Mouse (Mus musculus): Measurements from ENCODE around the gene Gm26602. TPM values are rescaled to one million over a fixed set of nuclear protein-coding genes. Genes with fewer than 3 reads are reported as not detected.

The Gm26602 gene
- not detected for total RNA-seq (2021)
- long read RNA-seq, experiment 1, result 0 reads
- long read RNA-seq, experiment 2, result 0 reads

DNA sequence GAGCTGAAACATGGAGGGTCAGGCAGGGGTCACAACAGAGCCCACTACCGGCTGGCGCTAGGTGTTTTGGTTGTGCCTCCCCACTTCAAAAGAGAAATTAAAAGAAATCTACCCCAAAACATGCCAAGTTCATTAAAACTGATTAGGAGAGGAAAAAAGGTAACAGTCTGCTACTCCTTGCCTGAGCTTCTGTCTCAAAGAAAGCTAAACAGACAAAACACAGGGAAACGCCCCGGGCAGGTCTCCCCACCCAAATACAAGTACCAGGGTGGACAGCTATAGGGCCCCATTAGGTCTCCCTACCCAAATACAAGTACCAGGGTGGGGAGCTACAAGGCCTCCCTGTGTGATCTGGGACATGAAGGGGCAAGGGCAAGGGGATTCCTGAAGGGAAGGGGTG lies at the start of gene Gm26602:
TSS of gene Gm26602 (plus strand) at position 301 of the 400 bp plus-strand sequence.
- DNase-seq, result no peak
- intact Hi-C loops (cut with DNase I), result no loop called here

DNA sequence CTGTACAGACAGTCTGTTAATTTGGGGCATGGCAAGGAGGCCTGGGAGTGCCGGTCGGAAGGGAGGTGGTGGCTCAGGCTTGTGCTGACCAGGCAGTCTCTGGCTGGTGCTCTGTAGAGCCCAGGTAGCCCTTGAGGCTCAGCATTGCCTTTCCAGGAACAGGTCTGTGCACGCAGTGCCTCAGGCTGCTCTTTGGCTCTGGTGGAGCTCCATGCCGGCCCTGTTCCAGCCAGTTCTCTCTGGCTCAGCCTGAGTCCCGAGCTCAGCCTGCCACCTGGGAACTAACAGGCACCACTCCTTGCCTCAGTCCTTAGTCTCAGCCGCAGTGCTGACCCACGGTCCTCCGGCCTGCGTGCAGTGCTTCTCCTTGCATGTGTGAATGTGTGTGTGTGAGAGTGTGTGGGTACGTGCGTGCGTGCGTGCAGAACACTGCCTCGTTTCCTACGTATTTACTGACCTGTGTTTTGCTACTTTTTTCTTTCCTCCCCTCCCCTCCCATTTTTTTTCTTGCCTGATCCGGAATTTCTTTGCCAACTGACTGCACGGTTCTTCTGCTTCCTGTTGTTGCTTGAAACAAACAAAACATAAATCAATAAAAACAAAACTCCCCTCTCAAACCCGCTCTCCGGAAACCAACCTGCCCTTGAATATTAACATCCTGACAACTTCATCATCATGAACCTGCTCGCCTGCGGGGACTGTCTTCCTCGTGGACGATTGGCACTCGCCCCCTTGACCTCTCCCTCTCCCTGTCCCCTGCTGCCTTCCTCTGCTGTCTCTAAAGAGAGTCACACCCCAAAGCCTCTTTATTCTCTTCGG lies 49.2 kb upstream of the Gm26602 start:
- intact Hi-C loops (cut with DNase I), result no loop called here

DNA sequence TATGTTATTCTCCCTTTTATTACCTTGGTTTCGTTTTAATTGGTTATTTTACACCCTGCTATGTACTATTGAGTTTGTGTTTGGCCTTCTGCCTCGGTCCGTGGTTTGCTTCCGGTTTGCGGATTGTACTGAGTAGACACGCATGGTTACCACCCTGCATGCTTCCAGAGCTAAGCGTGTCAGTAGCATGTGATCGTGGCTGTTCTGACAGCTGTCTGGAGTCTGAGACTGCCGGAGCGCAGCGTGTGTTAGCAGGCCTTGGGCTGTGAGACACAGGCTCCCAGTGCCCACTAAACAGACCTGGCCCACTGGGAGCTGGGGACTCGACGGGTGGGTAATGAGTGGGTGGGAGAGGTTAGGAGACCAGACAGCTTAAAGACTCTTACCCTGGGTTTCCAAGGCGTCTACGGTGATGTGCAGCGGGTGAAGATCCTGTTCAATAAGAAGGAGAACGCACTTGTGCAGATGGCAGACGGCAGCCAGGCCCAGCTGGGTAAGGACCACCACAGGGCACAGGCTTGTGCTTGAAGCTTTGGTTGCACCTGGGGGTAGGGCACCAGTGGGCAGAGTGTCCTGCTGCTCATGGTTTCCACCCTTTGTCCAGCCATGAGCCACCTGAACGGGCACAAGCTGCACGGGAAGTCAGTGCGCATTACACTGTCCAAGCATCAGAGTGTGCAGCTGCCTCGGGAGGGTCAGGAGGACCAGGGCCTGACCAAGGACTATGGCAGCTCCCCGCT lies 48.4 kb upstream of the Gm26602 start:
- intact Hi-C loops (cut with DNase I), result no loop called here
- no peak for DNase-seq

More for the DNA sequence above, 49.2 kb upstream of the Gm26602 start:
- no peak for DNase-seq

DNA sequence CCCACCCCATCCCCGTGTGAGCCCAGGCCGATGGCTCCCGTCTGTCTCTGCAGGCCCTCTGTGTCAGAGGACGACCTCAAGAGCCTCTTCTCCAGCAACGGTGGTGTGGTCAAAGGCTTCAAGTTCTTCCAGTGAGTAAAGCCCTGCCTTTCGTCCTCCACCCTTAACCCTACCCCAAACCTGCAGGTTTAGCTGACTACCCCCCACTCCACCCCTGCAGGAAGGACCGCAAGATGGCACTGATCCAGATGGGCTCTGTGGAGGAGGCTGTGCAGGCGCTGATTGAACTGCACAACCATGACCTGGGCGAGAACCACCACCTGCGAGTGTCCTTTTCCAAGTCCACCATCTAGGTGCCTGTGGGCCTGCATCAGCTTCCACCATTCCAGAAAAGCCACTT lies 47.7 kb upstream of the Gm26602 start:
- no peak for DNase-seq
- intact Hi-C loops (cut with DNase I), result no loop called here

DNA sequence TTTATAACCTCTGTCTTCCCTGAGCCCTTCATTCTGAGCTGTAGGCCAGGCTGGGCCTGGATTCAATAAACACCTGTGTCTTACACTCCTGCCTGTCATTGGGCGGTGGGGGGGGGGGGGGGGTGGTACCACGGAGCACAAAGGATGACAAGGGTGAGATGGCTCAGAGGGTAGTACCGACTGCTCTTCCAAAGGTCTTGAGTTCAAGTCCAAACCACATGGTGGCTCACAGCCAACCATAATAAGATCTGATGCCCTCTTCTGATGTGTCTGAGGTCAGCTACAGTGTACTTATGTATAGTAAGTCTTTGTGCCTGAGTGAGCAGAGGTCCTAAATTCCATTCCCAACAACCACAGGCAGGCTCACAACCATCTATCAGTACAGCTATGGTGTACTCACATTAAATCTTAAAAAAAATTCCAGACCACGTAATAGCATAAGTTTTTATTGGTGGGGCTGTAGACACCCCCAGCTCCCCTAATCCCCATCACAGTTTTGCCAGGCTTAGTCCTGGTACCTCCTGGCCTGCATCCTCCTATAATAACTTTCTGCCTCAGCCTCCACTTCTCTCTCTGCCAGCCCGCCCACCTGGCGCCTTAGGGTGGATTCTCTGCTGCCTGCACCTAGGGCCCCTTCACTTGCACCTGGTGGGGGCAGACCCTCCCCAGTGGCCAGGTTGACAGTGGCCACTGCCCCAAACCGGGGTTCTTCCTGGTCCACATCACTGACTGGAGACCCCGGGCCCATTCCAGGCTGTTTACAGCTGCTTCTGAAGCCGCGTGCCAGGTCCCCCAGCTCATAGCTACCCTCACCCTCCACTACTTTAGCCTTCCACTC lies 46.1 kb upstream of the Gm26602 start:
- no peak for DNase-seq
- intact Hi-C loops (cut with DNase I), result no loop called here

DNA sequence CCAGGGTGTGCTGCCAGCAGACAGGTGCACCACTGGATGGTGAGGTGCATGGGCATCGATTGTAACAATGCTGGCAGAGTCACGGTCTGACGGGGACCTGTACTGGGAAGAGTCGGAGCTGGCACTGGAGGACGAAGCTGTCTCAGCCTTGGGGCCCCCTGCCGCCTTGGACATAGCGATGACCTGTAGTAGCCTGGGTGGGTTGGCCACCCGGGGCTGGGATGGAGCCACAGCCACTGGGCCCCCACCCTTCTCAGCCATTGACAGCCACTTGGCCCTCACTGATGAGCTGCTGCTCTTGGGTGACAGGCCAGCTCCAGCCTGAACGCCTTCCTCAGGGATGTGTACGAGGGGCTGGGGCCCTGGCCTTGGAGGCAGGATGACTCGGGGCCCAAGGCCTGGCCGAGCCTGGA lies 45.5 kb upstream of the Gm26602 start:
- DNase-seq, result no peak
- intact Hi-C loops (cut with DNase I), result no loop called here

DNA sequence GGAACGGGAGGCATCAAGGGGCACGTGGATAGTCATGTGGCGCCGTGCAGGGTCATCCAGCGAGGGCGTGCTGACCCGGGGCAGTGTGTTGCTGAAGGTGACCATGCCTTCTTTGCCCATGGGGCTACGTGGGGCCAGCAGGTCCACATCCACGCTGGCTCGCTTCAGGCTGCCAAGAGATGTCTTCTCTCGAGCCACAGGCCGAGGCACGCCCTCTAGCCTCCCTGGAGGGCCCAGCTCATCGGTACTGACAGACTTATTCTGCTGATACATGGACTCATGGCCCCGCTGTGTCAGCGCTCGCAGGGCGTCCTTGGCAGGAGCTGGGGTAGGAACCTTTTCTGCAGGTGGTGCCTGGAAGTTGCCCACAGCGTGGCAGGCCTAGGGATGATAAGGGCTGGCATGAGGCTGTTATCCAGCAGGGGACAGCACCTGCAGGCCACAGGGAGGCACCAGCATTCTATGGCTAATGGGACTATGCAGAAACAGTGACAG lies 44.8 kb upstream of the Gm26602 start:
- intact Hi-C loops (cut with DNase I), result no loop called here
- no peak for DNase-seq

DNA sequence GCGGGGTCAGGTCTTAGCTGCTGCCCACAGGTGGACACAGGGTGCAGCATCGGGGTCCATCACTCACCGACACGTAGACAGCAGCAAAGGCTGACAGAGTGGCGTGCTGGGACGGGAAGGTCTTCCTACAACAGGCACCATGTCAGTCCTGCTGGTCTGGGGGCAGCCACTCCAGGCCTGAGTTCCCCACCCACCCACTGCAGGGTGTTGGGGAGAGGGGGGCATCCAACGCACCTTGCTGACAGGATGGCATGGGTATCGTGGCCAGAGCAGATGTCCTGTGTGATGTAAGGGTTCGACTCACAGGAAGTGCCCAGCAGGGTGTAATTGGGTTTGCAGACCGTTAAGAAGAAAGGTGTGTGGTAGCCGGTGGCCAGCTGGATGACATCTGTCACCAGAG lies 44.1 kb upstream of the Gm26602 start:
- no peak for DNase-seq
- intact Hi-C loops (cut with DNase I), result no loop called here

DNA sequence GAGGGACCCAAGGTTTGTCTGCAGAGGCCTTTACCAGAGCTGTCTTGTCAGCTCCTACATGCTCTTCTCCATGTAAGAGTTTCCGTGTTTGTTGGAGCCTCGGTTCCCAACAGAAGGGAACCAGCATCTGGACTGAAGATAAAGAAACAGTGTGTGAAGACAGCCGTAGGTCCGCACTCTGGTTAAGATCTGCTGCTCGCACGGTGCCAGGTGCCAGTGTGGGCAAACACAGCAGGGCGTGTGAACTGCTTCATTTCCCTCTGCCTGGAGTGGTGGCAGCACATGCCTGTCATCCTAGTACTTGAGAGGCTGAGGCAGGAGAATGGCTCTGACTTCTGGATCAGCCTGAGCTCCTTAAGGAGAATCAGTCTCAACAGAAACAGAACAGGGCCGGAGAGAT lies 38.8 kb upstream of the Gm26602 start:
- intact Hi-C loops (cut with DNase I), result loop anchor here (2.0 kb wide), 1 partner anchor 13 kb away; no protein-coding TSS in a partner anchor

DNA sequence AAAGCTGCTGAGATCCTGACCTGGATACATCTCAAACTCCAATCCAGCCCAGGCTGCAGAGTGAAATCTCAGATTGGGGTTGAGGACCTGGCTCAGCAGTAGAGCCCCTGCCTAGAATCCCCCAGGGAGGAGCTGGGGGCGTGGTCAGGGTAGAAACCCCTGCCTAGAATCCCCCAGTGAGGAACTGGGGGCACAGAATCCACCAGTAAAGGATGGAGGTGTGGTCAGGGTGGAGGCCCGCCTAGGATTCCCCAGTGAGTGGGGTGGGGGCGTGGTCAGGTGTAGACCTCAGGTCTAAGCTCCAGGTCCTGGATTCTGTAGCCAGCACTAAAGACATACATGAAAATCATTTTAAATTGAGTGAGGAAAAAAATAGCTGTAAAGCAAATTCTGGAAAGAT lies 37.8 kb upstream of the Gm26602 start:
- intact Hi-C loops (cut with DNase I), result loop anchor here (2.0 kb wide), 1 partner anchor 14 kb away; no protein-coding TSS in a partner anchor
- no peak for DNase-seq

More for the DNA sequence above, 38.8 kb upstream of the Gm26602 start:
- no peak for DNase-seq

DNA sequence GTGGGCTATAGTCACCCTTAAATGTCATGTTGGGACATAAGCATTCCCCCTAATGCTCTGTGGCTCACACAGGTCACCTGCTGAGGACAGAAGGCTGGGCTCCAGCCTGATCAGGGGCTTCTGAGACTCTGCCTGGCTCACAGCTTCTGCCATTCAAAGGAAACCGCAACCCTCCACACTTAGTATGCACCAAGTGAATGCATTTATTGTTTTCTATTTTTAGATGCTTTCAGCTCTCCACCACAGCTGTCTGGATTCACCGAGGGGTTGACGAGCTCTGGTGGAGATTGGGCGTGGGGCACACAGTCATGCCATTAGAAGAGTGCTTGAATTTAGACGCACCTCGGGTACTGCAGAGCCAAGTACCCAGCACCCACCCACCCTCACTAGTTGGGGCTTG lies 37.3 kb upstream of the Gm26602 start:
- DNase-seq, result no peak

DNA sequence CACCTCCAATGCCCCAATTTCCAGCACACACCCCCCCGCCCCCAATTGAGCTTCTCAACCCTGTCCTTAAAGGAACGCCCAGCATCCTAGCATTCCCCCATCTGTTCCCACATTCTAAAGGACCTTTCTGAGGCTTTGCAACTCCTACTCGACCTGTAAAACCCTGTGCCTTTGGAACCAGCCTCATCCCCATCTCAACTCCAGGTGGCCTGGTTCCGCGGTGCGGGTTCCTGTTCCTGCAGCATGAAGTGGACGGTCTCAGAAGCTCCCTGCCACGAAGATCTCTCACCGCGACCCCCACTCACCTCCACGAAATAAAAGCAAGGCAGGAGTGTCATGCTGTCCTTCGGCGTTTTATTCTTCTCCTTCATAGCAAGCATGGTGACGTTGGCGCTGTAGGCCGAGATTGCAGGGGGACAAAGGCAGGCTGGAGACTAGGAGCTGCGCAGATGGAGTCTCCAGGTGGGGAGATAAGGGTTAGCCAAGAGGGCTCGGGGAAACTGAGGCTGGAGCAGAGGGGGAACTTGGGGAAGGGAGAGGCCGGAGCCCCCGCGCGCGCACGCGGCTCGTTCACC lies 36.9 kb upstream of the Gm26602 start:
- intact Hi-C loops (cut with DNase I), result loop anchor here (2.0 kb wide), 1 partner anchor 15 kb away; no protein-coding TSS in a partner anchor

More for the DNA sequence above, 37.3 kb upstream of the Gm26602 start:
- intact Hi-C loops (cut with DNase I), result loop anchor here (2.0 kb wide), 1 partner anchor 15 kb away; no protein-coding TSS in a partner anchor

DNA sequence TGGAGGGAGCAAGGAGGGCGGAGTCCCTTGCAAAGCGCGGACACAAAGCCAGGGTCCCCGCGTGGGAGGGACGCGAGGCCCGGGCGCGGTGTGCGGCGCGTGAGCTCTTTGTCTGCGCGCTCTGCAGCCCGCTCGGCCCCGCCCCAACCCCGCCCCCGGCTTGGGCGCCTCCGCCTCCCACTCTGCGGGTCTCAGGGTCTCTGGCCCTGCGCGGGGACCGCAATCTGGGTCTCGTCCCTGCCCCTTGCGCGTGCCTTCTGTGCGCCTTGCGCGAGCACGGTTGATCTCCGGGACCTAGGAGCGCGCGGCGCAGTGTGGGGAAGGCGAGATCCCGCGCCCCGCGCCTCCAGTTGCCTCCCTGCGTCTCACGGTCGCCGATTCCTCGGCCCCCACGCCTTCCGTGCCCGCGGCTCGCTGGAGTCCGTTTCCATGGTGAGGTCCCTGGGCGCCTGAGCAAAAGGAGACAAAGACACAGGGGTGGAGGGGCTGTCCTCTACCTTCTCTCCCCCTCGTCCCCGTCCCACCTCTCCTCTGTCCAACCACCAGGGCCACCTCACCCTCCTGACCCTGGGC lies 36.3 kb upstream of the Gm26602 start, which contains the start of the genes Prtn3 and Plppr3:
TSS of gene Prtn3 (plus strand) at position 187 of the 573 bp plus-strand sequence.
TSS of gene Plppr3 (minus strand) at position 345 of the 573 bp plus-strand sequence.
- intact Hi-C loops (cut with DNase I), result no loop called here
- no peak for DNase-seq

More for the DNA sequence above, 36.9 kb upstream of the Gm26602 start:
- no peak for DNase-seq

DNA sequence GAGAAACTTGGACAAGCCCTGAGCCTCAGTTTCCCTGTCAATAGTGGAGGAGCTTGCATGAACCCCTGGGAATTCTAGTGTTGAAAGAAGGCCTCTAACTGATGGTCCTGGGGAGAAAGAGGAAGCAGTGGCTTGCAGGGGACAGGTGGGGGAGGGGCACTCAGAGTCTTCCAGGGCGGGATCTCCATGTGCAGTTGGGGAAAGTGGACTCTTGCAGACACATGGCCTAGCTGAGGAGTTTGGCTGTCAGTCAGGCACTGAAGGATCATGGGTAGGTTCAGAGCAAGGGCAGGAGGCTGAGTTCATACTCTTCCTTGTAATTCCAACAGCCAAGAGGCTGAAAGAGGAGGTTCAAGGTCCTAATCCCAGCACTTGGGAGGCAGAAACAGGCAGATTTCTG lies 33.5 kb upstream of the Gm26602 start:
- no peak for DNase-seq
- intact Hi-C loops (cut with DNase I), result no loop called here

DNA sequence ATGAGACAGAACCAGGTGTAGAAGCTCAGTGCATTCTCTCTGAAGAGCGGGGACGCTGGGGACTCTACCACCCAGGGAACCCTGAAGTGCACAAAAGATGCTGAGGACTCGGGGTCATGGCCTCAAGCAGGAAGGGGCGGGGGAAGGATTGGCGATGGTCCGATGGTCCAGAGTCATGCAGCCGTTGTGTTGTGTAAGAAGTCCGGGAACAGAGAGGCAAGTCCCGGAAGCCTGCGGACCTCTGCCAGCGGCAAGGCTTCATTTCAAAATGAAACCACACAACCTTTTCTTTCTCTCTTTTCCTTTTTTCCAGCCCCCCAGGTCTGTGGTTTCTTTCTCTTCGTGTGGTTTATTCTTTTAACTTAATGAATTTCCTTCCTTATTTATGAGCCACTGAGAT lies 32.9 kb upstream of the Gm26602 start:
- intact Hi-C loops (cut with DNase I), result no loop called here
- DNase-seq, result peak; percentile 46 to 53

DNA sequence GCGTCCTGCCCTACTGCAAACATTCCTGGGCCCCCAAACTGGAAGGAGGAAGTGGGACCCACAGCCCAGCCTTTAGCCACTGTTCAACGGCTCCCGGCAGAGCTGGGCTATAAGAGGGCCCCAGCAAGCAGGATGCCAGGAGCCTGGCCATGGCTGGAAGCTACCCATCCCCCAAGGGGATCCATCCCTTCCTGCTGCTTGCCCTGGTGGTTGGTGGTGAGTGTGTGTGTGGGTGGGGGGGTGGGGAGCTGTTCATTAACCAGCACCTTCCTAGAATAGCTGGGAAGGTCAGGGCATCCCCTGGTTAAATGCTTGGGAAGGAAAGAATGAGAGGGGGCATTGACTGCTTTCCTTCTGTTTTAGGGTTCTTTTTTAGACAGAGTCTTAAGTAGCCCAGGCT lies 31.1 kb upstream of the Gm26602 start:
- DNase-seq, result no peak
- intact Hi-C loops (cut with DNase I), result no loop called here

DNA sequence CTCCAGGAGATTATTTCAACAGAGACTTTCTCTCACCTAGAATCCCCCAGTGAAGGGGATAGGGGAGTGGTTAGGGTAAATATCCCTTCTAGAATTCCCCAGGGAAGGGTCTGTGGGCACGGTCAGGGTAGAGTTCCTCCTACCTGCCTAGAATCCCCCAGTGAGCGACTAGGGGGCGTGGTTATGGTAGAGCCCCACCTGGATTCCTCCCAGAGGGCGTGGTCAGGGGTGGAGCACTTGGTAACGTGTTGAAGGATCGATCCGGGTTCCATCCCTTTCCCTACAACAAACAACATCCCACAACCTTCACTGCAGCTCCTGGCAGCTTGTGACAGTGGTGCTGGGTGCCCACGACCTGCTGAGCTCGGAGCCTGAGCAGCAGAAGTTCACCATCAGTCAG lies 29.9 kb upstream of the Gm26602 start:
- DNase-seq, result no peak
- intact Hi-C loops (cut with DNase I), result no loop called here

DNA sequence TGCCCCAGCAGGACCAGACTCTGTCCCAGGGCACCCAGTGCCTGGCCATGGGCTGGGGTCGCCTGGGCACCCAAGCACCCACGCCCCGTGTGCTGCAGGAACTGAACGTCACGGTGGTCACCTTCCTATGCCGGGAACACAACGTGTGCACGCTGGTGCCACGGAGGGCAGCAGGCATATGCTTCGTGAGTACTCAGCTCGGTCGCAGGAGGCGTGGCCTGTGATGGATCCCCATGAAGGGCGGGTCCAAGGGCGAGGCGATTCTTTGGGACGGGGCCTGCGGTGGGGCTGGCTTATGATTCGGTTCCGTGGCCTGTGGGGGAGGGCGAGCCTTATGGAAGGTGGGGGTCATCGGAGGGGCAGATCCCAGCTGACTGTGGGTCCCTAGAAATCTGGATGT lies 28.7 kb upstream of the Gm26602 start:
- no peak for DNase-seq
- intact Hi-C loops (cut with DNase I), result loop anchor here (2.0 kb wide), 2 partner anchors 41 to 47 kb away; no protein-coding TSS in a partner anchor
